Mouse (Mus musculus) forebrain, embryonic 14.5 days (tissue): Measurements from ENCODE around the gene Slc4a1ap. TPM values are rescaled to one million over a fixed set of nuclear protein-coding genes. Genes with fewer than 3 reads are reported as not detected.
A peak's percentile ranks its signal among the peaks of the same experiment; 100 is the strongest.
"Not testable (repeated sequence)": the region's sequence is repeated elsewhere in the genome, so short reads cannot be mapped to it uniquely, and the experiment has no call there.

Experiments
- ATAC-seq: fragments of 200-750 bp; cut with Nextera tagmentation; 2 replicates; pipeline ENCODE4 v1.8.0; 2017; ENCODE audit warnings: mild to moderate bottlenecking, moderate library complexity
- DNase-seq: peaks from one replicate; pipeline ENCODE4 v3.0.0-alpha.2; 2015; ENCODE audit warnings: low spot score
- H3K27ac ChIP-seq: fragments of 300-500 bp; sonication (generic); 2 replicates; pipeline ENCODE4 v1.5.1; 2014; ENCODE audit warnings: low read depth, mild to moderate bottlenecking, control low read depth, low read length, moderate library complexity
- H3K27me3 ChIP-seq: fragments of 300-500 bp; sonication (generic); replicated peaks from 2 replicates; pipeline ENCODE4 v1.6.1; 2014; ENCODE audit warnings: low read length, control low read depth, mixed read lengths; ENCODE audit not compliant: control insufficient read depth, insufficient read depth
- H3K36me3 ChIP-seq: fragments of 300-500 bp; sonication (generic); 2 replicates; pipeline ENCODE4 v1.6.1; 2014; ENCODE audit warnings: low read length, control low read depth; ENCODE audit not compliant: control insufficient read depth, insufficient read depth
- H3K4me1 ChIP-seq: fragments of 300-500 bp; sonication (generic); 2 replicates; pipeline ENCODE4 v1.6.1; 2014; ENCODE audit warnings: antibody characterized with exemption, low read length, control low read depth; ENCODE audit not compliant: control insufficient read depth, insufficient read depth
- H3K4me2 ChIP-seq: fragments of 300-500 bp; sonication (generic); 2 replicates; pipeline ENCODE4 v1.6.1; 2014; ENCODE audit warnings: mild to moderate bottlenecking, control low read depth, low read length
- H3K4me3 ChIP-seq: fragments of 300-500 bp; sonication (generic); 2 replicates; pipeline ENCODE4 v1.5.1; 2014; ENCODE audit warnings: low read depth, low read length, control low read depth
- H3K9ac ChIP-seq: fragments of 300-500 bp; sonication (generic); 2 replicates; pipeline ENCODE4 v1.6.1; 2014; ENCODE audit warnings: mild to moderate bottlenecking, low read length, control low read depth, moderate library complexity
- H3K9me3 ChIP-seq: fragments of 300-500 bp; sonication (generic); replicated peaks from 2 replicates; pipeline ENCODE4 v1.6.1; 2016; ENCODE audit warnings: low read length, control low read depth, mixed read lengths; ENCODE audit not compliant: control insufficient read depth
- WGBS: fragments of 180-500 bp; shearing (Covaris S2); extraction: QIAGEN DNeasy Blood & Tissue Kit; methylation state at CpG from one replicate; pipeline ENCODE4 v1.1.7; 2014; 5-methylcytosine and 5-hydroxymethylcytosine counted together
- polyA plus RNA-seq: library from polyadenylated mRNA; unstranded; fragments of >200 nt; fragmentation: Nextera tagmentation; extraction: Ambion mirVana; gene quantifications from 2 replicates; pipeline ENCODE4 v1.2.1, GENCODE M21; 2014

Slc4a1ap gene
- polyA plus RNA-seq, 1 experiment from 2014 or later, result 20.9 TPM

DNA sequence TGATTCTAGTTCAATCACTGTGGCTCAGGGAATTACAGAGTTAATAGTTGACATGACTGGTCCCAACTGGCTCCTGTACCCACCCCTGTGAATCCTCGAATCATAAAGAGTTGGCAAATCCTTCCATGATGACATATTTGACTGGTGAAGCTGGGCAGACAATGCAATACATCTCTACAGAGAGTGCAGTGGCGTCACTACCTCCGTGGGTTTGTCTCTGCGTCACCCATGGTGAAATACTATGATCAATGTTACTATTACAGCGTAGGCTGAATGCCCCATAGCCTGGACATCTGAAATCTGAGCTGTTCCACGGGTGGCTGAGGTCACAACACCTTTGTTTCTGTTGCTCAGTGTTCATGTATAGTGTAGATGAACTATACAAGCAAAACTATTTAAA is 54.5 kb downstream of the Slc4a1ap start:
- Histone ChIP-seq H3K9me3 (no peaks in the 10 kb centered on the region), H3K27me3 (no peaks in the 10 kb centered on the region), H3K27ac (no peak overlapping the region), H3K4me3 (no peak overlapping the region), H3K4me2 (no peak overlapping the region), H3K36me3 (no peaks in the 10 kb centered on the region), H3K4me1 (no peaks in the 10 kb centered on the region), H3K9ac (no peak overlapping the region)
- 79% methylated on average over 6 of the region's 6 CpGs for WGBS
- DNase-seq (no peak), ATAC-seq (no peak)

DNA sequence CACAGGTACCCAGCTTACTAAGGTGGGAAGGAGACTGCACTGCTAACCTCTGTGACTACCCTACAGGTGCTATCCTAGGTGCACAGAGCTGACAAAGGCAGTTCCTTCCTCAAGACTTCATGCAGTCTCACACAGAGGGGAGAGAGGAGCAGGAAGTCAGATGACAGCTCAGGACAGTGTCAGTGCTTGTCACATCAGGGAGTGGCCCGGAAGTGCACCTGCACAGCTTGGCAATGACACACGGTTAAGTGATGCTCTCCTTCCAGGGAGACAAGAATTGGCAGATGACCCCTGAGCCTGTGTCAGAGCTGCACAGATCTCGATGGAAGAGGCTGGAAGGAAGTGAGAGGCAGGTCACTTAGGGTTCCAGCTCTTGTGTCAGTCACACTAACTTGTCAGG is 55.1 kb downstream of the Slc4a1ap start:
- no peak overlapping the region for H3K9ac ChIP-seq
- no peaks in the 10 kb centered on the region for H3K36me3 ChIP-seq
- no peak overlapping the region for H3K27ac ChIP-seq
- H3K9me3 ChIP-seq, result no peaks in the 10 kb centered on the region
- H3K4me2 ChIP-seq, result no peak overlapping the region
- no peaks in the 10 kb centered on the region for H3K27me3 ChIP-seq
- 79% methylated on average over 3 of the region's 3 CpGs for WGBS
- DNase-seq (no peak), ATAC-seq (no peak)
- H3K4me3 ChIP-seq, result no peak overlapping the region
- H3K4me1 ChIP-seq, result no peaks in the 10 kb centered on the region

DNA sequence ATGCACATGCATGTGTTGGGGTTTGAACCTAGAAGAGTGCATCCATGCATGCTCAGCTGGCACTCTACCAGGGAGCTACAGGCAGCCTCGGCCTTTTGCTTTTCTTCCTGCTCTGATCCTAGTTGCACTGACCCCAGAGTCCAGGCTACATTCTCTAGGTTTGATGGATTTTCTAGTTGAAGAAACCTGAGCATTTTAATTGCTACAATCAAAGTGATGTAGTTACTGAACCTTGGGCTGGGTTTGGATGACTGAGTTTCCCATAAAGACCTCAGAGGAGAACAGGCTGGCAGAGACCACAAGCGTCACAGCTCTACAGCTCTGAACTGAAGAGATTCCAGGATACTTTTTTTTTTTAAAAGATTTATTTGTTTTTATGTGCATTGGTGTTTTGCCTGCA is 56.5 kb downstream of the Slc4a1ap start:
- Histone ChIP-seq H3K36me3 (no peaks in the 10 kb centered on the region), H3K9me3 (no peaks in the 10 kb centered on the region), H3K4me2 (no peak overlapping the region), H3K4me3 (no peak overlapping the region), H3K27ac (no peak overlapping the region), H3K4me1 (no peaks in the 10 kb centered on the region), H3K27me3 (no peaks in the 10 kb centered on the region), H3K9ac (no peak overlapping the region)
- 80% methylated on average over 2 of the region's 2 CpGs for WGBS
- ATAC-seq (no peak), DNase-seq (no peak)

DNA sequence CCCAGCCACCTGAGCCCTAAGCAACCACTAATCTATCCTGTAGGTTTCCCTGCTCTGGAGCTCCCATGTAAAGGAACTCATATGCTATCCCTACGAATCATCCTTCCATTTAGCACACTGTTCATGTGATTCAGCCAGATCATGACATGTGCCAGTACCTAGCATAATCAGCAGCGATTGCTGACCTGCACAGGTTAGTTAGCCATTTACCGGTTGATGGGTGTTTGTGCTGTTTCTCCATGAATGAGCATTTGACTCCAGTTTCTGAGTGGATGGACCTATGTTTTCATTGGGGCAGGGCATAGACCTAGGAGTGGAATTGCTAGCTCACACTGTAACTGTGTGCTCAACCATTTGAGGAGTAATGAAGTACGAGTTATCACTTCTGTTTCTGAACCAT is 58.7 kb downstream of the Slc4a1ap start:
- no peak overlapping the region for H3K27ac ChIP-seq
- no peaks in the 10 kb centered on the region for H3K4me1 ChIP-seq
- no peaks in the 10 kb centered on the region for H3K9me3 ChIP-seq
- H3K4me3 ChIP-seq, result no peak overlapping the region
- no peaks in the 10 kb centered on the region for H3K27me3 ChIP-seq
- H3K9ac ChIP-seq, result no peak overlapping the region
- no peaks in the 10 kb centered on the region for H3K36me3 ChIP-seq
- H3K4me2 ChIP-seq, result no peak overlapping the region
- ATAC-seq (no peak), DNase-seq (no peak)
- 89% methylated on average over 4 of the region's 4 CpGs for WGBS

DNA sequence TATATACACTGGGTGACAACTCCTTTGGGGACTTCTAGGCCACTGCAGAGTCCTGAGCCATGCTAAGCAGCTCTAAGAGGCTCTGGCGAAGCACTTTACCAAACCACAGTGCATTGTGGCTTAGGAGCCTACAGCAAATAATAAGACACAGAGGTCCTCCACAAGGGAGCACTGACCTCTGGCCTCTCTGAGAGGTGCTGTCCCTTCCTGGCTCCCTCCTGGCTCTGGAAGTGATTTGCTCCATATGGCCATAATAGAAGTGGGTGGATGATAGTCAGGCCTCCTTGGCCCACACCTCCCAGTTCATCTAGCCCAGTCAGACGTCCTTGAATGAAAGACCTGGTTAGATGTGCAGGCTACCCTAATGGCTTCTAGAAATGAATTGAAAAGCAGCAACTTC is 61.2 kb downstream of the Slc4a1ap start:
- Histone ChIP-seq H3K27me3 (no peaks in the 10 kb centered on the region), H3K36me3 (no peaks in the 10 kb centered on the region), H3K9ac (no peak overlapping the region), H3K27ac (no peak overlapping the region), H3K9me3 (no peaks in the 10 kb centered on the region), H3K4me1 (no peaks in the 10 kb centered on the region), H3K4me3 (no peak overlapping the region), H3K4me2 (no peak overlapping the region)
- 74% methylated on average over 2 of the region's 2 CpGs for WGBS
- ATAC-seq (no peak), DNase-seq (no peak)

DNA sequence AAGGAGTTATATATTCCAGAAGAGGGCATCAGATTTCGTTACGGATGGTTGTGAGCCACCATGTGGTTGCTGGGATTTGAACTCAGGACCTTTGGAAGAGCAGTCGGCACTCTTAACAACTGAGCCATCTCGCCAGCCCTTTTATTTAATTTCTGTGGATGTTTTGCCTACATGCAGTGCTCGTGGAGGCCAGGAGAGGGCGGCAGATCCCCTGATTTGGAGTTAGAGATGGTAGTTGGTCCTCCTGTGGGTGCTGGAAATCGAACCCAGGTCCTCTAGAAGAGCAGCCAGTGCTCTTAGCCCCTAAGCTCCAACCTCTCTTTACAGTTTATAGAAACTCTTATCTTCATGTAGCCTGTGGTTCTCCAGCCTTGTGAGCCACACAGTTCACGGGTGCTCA is 61.9 kb downstream of the Slc4a1ap start:
- not testable (repeated sequence) for ATAC-seq, H3K36me3 ChIP-seq, H3K9ac ChIP-seq, H3K4me3 ChIP-seq, H3K27ac ChIP-seq, DNase-seq, H3K27me3 ChIP-seq, H3K4me2 ChIP-seq, H3K9me3 ChIP-seq, H3K4me1 ChIP-seq
- WGBS, result 81% methylated on average over 8 of the region's 8 CpGs

DNA sequence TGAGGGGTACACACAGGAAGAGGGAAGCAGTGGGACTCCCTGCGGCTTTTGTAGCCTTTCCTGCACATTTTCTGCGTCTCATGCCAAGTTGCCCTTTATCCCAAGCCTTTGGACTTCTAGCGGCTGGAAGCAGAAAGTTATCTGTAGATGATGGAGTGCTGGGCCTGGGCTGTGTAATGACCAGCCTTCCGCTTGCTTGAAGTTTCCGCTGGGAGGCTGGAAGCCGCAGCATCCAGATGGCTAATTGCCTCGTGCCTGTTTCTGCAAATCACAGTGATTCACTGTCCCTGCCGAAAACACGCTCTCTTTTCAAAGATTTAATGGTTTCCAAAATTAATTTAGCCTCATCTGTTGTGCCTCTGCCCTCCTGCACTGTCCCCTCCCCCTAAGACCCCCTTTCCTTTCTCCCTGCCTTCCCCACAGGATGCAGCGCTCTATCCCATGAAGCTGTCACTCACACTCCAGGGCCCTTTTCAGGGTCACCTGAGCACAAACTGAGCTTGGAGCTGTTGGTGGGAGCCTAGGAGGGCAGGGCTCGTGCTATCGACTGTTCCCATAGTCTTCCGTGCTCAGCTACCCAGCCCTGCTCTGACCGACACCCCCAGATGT is 63.0 kb downstream of the Slc4a1ap start:
- H3K36me3 ChIP-seq, result no peaks in the 10 kb centered on the region
- H3K27me3 ChIP-seq, result no peaks in the 10 kb centered on the region
- H3K4me2 ChIP-seq, result no peak overlapping the region
- peak; percentile 43 for DNase-seq
- WGBS, result 56% methylated on average over 14 of the region's 14 CpGs
- no peaks in the 10 kb centered on the region for H3K4me1 ChIP-seq
- ATAC-seq, result no peak
- H3K9ac ChIP-seq, result peak overlapping the region; percentile 13; the same call in 1 of the 2 replicates
- no peak overlapping the region for H3K4me3 ChIP-seq
- no peak overlapping the region for H3K27ac ChIP-seq
- no peaks in the 10 kb centered on the region for H3K9me3 ChIP-seq

DNA sequence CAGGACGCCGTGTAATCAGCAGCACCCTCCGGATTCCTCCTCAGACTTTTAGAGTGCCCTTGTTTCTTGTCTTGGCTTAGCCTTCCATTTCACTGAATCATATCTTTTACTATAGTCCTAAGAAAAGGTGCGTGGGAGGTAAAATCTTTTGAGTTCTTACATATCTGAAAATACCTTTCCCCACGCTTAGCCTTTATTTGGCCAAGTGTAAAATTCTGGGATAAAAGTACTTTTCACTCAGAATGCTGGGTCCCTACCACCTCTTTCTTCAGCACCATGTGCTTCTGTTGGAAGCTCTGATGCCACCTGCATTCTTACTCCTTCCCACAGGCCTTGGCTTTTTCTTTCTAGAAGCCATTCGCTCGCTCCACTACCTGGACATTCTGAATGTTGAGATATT is 64.3 kb downstream of the Slc4a1ap start:
- Histone ChIP-seq H3K27ac (no peak overlapping the region), H3K27me3 (no peaks in the 10 kb centered on the region), H3K4me3 (no peak overlapping the region), H3K9ac (no peak overlapping the region), H3K4me1 (no peaks in the 10 kb centered on the region), H3K36me3 (no peaks in the 10 kb centered on the region), H3K4me2 (no peak overlapping the region), H3K9me3 (no peaks in the 10 kb centered on the region)
- DNase-seq (no peak), ATAC-seq (no peak)
- WGBS, result 94% methylated on average over 7 of the region's 7 CpGs

DNA sequence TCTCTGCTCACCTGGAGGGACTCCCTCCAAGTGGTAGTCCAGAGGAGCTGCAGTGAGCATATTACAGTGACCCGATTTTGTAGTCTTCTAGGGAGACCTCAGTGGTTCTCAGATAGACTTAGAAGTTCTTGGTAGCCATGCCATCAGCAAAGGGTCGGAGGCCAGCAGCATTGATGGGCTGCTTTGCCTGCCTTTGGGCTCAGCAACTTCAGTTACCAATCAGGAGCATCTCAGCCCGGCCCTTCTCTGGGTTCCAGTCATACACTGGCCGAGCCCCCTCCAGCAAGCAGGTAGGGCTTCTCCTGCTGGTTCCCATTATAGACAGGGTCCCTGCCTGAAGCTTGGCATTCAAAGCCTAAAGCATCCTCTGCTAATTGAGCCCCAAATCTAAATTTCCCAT is 69.1 kb downstream of the Slc4a1ap start:
- DNase-seq (no peak), ATAC-seq (no peak)
- H3K4me1 ChIP-seq, result 0 out of 2 replicates have a peak, but pooled peaks cover 2% of the 10 kb centered on the region
- no peaks in the 10 kb centered on the region for H3K36me3 ChIP-seq
- no peaks in the 10 kb centered on the region for H3K27me3 ChIP-seq
- H3K4me2 ChIP-seq, result no peak overlapping the region
- no peak overlapping the region for H3K9ac ChIP-seq
- H3K9me3 ChIP-seq, result no peaks in the 10 kb centered on the region
- WGBS, result 52% methylated on average over 4 of the region's 4 CpGs
- H3K4me3 ChIP-seq, result no peak overlapping the region
- H3K27ac ChIP-seq, result no peak overlapping the region
